ENCODE assay signal across 8 mouse cellular contexts in the genomic region with DNA sequence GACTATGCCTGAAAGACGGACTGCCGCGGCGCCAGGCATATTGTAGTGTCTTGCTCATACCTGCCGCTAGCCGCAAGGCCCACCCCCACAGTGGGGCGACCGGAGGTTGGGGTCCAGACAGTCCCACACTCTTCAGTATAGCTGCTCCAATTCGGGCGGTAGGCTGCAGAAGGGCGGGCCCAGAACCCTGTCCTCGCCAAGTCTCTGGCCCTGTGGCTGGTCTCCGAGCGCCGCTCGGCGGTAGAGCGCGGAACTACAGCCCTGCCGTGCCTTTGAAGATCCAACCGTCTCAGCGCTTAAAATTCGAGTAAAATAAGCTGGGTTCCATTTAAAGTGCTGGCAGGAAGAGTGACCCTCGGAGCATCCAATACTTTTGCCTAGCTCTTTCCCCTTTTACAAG. TPM values are rescaled to one million over a fixed set of nuclear protein-coding genes. Genes with fewer than 3 reads are reported as not detected.
DNase-seq lines count a peak whose midpoint lies in the region; ATAC-seq lines count a peak whose summit lies in the region.

A gene (minus strand): TSS at position 179 of the 400 bp plus-strand sequence.

- no peaks in the 10 kb centered on the region for H3K9me3 ChIP-seq in hindbrain, embryonic 12.5 days (replicated peaks)

- peaks cover 46% of the 10 kb centered on the region for H3K27me3 ChIP-seq in hindbrain, embryonic 12.5 days

- H3K4me3 ChIP-seq in hindbrain, embryonic 12.5 days: peak within 1 kb of the TSS; percentile 17

- peak within 1 kb of the TSS; percentile 30 for H3K4me2 ChIP-seq in hindbrain, embryonic 12.5 days (replicated peaks)

- no peaks in the 10 kb centered on the region for H3K36me3 ChIP-seq in hindbrain, embryonic 12.5 days

- 5% methylated on average over 24 of the region's 24 CpGs for WGBS in hindbrain, embryonic 12.5 days

- H3K4me1 ChIP-seq in hindbrain, embryonic 12.5 days: peaks cover 5% of the 10 kb centered on the region

- H3K9ac ChIP-seq in hindbrain, embryonic 12.5 days: no peak within 1 kb of the TSS

- peak; percentile 75 for ATAC-seq in hindbrain, embryonic 12.5 days (ENCODE audit: low FRiP score)

- DNase-seq in Muller cell, postnatal 12 days (ENCODE audit: inconsistent ontology term): peak; percentile 79
- peak; percentile 87 for DNase-seq in cerebellum, adult 9-11 months
- DNase-seq in frontal cortex, postnatal 14 days (ENCODE audit: low spot score in 2 of 2): peak; percentile 69 to 89
- DNase-seq in layer of hippocampus, postnatal 14 days (ENCODE audit: low spot score in 2 of 2): peak; percentile 91
- DNase-seq in lung, postnatal 10 days: peak; percentile 90
- peak; percentile 60 for DNase-seq in retina, postnatal 7 days (ENCODE audit: low read depth, low spot score)
- DNase-seq in urinary bladder, adult 18-20 months (ENCODE audit: low spot score in 2 of 2): peak; percentile 75 to 90

- H3K27ac ChIP-seq in hindbrain, embryonic 12.5 days: no peak within 1 kb of the TSS

RNA-seq across cellular contexts. Expression of the gene that starts here (rescaled TPM):
- 0.08 TPM in 1 of 2 replicates, not detected in the other for polyA plus RNA-seq in hindbrain, embryonic 12.5 days (2016; fragmentation: Nextera tagmentation; extraction: Ambion mirVana)
- under 1 TPM; 0.35 to 0.43 TPM for total RNA-seq in layer of hippocampus, postnatal 14 days (2021)

Comparison
In these comparisons a context has a peak if more than half of its experiments do, and no peak if none do; other contexts are left out.
1. Peak in ATAC-seq, H3K4me3 ChIP-seq and H3K4me2 ChIP-seq in hindbrain, embryonic 12.5 days; RNA of the gene not detected or under 1 TPM.
2. Peak in DNase-seq in layer of hippocampus, postnatal 14 days; RNA of the gene not detected or under 1 TPM.